Mouse (Mus musculus) stomach, postnatal 0 days (tissue): Measurements from ENCODE around the gene Lpcat3. TPM values are rescaled to one million over a fixed set of nuclear protein-coding genes. Genes with fewer than 3 reads are reported as not detected.
"Not testable (repeated sequence)": the region's sequence is repeated elsewhere in the genome, so short reads cannot be mapped to it uniquely, and the experiment has no call there.

Experiments used
- ATAC-seq: fragments of 200-750 bp; cut with Nextera tagmentation; 2 replicates; pipeline ENCODE4 v1.8.0; 2017; ENCODE audit not compliant: low FRiP score, low TSS enrichment
- DNase-seq: peaks from one replicate; pipeline ENCODE4 v3.0.0-alpha.2; 2016; ENCODE audit warnings: low spot score
- H3K27ac ChIP-seq: fragments of 300-500 bp; sonication (generic); replicated peaks from 2 replicates; pipeline ENCODE4 v1.5.1; 2014; ENCODE audit warnings: mild to moderate bottlenecking, control low read depth
- H3K27me3 ChIP-seq: fragments of 300-500 bp; sonication (generic); 2 replicates; pipeline ENCODE4 v1.6.1; 2014; ENCODE audit warnings: low read length; ENCODE audit not compliant: control insufficient read depth, insufficient read depth
- H3K36me3 ChIP-seq: fragments of 300-500 bp; sonication (generic); 2 replicates; pipeline ENCODE4 v1.6.1; 2014; ENCODE audit warnings: low read length, mixed read lengths; ENCODE audit not compliant: control insufficient read depth, insufficient read depth
- H3K4me1 ChIP-seq: fragments of 300-500 bp; sonication (generic); replicated peaks from 2 replicates; pipeline ENCODE4 v1.6.1; 2014; ENCODE audit warnings: antibody characterized with exemption; ENCODE audit not compliant: control insufficient read depth, insufficient read depth
- H3K4me2 ChIP-seq: fragments of 300-500 bp; sonication (generic); replicated peaks from 2 replicates; pipeline ENCODE4 v1.6.1; 2014; ENCODE audit warnings: low read depth, mild to moderate bottlenecking, control low read depth, moderate library complexity
- H3K4me3 ChIP-seq: fragments of 300-500 bp; sonication (generic); 2 replicates; pipeline ENCODE4 v1.5.1; 2014; ENCODE audit warnings: low read depth, low read length, control low read depth
- H3K9ac ChIP-seq: fragments of 300-500 bp; sonication (generic); 2 replicates; pipeline ENCODE4 v1.6.1; 2014; ENCODE audit warnings: mild to moderate bottlenecking, low read length, control low read depth, mixed read lengths
- H3K9me3 ChIP-seq: fragments of 300-500 bp; sonication (generic); 2 replicates; pipeline ENCODE4 v1.6.1; 2016; ENCODE audit warnings: low read length; ENCODE audit not compliant: control insufficient read depth
- CTCF ChIP-seq: IDR thresholded peaks from 2 replicates; pipeline ENCODE4 v1.5.1; 2016; ENCODE audit warnings: antibody characterized with exemption, low read depth, mild to moderate bottlenecking, moderate library complexity
- EP300 ChIP-seq: optimal IDR thresholded peaks from 2 replicates; pipeline ENCODE3; 2016; ENCODE audit warnings: antibody characterized with exemption
- WGBS: fragments of 180-500 bp; shearing (Covaris S2); extraction: QIAGEN DNeasy Blood & Tissue Kit; methylation state at CpG from one replicate; pipeline ENCODE4 v1.1.7; 2014; 5-methylcytosine and 5-hydroxymethylcytosine counted together
- polyA plus RNA-seq: library from polyadenylated mRNA; unstranded; fragments of >200 nt; fragmentation: Nextera tagmentation; extraction: Ambion mirVana; gene quantifications from 2 replicates; pipeline ENCODE4 v1.2.1, GENCODE M21; 2015

Gene Lpcat3
- polyA plus RNA-seq, 1 experiment from 2014 or later = 78.8 TPM

- 43% methylated on average over 14 of the region's 14 CpGs for WGBS
- no peak overlapping the region for H3K4me3 ChIP-seq
- DNase-seq = peak; percentile 71
- no peak overlapping the region for H3K9ac ChIP-seq
- ATAC-seq = peak; percentile 86
- peaks cover 6% of the 10 kb centered on the region for H3K4me1 ChIP-seq
- H3K27me3 ChIP-seq = no peaks in the 10 kb centered on the region
- no peaks in the 10 kb centered on the region for H3K9me3 ChIP-seq
- H3K36me3 ChIP-seq = no peaks in the 10 kb centered on the region
- peak; percentile 53 for TF ChIP-seq EP300
- no peak for TF ChIP-seq CTCF
- no peak overlapping the region for H3K4me2 ChIP-seq
- H3K27ac ChIP-seq = peak overlapping the region; percentile 31; the same call in 1 of the 2 replicates
These were observed 21.0 kb downstream of the Lpcat3 start for GRCm38 (mm10) chr6:124683591-124684417.

GRCm38 (mm10) chr6:124685606-124686386 is 23.0 kb downstream of the Lpcat3 start:
- no peaks in the 10 kb centered on the region for H3K9me3 ChIP-seq
- no peak overlapping the region for H3K4me2 ChIP-seq
- H3K9ac ChIP-seq = no peak overlapping the region
- peak; percentile 47 for DNase-seq
- ATAC-seq = no peak
- H3K4me1 ChIP-seq = peaks cover 6% of the 10 kb centered on the region
- H3K4me3 ChIP-seq = no peak overlapping the region
- no peak overlapping the region; the same call in 1 of the 2 replicates for H3K27ac ChIP-seq
- 78% methylated on average over 12 of the region's 12 CpGs for WGBS
- H3K27me3 ChIP-seq = no peaks in the 10 kb centered on the region
- no peaks in the 10 kb centered on the region for H3K36me3 ChIP-seq
- TF ChIP-seq EP300 (no peak), CTCF (no peak)

GRCm38 (mm10) chr6:124686644-124687043 is 23.8 kb downstream of the Lpcat3 start:
- TF ChIP-seq CTCF = peak; percentile 39; the same call in 1 of the 2 replicates
- not testable (repeated sequence) for H3K4me2 ChIP-seq, DNase-seq, H3K4me1 ChIP-seq, H3K9me3 ChIP-seq, H3K4me3 ChIP-seq, ATAC-seq, H3K36me3 ChIP-seq, H3K27ac ChIP-seq, H3K27me3 ChIP-seq, H3K9ac ChIP-seq
- 65% methylated on average over 1 of the region's 1 CpGs for WGBS

- no peak overlapping the region for H3K4me2 ChIP-seq
- no peaks in the 10 kb centered on the region for H3K27me3 ChIP-seq
- H3K4me3 ChIP-seq = no peak overlapping the region
- no peaks in the 10 kb centered on the region for H3K9me3 ChIP-seq
- no peak for TF ChIP-seq EP300
- no peak for TF ChIP-seq CTCF
- 74% methylated on average over 8 of the region's 8 CpGs for WGBS
- DNase-seq = no peak
- no peaks in the 10 kb centered on the region for H3K36me3 ChIP-seq
- no peaks in the 10 kb centered on the region for H3K4me1 ChIP-seq
- no peak overlapping the region for H3K9ac ChIP-seq
- peak; percentile 33; the same call in 1 of the 2 replicates for ATAC-seq
- H3K27ac ChIP-seq = no peak overlapping the region
These were observed 25.4 kb downstream of the Lpcat3 start for GRCm38 (mm10) chr6:124688151-124688758.

GRCm38 (mm10) chr6:124689011-124689410 is 26.2 kb downstream of the Lpcat3 start:
- Histone ChIP-seq H3K9ac (no peak overlapping the region), H3K27ac (no peak overlapping the region), H3K27me3 (no peaks in the 10 kb centered on the region), H3K9me3 (no peaks in the 10 kb centered on the region), H3K36me3 (no peaks in the 10 kb centered on the region), H3K4me1 (no peaks in the 10 kb centered on the region), H3K4me3 (no peak overlapping the region), H3K4me2 (no peak overlapping the region)
- ATAC-seq = no peak
- DNase-seq = no peak
- TF ChIP-seq EP300 (no peak), CTCF (no peak)
- 89% methylated on average over 3 of the region's 3 CpGs for WGBS
